Mouse (Mus musculus) ovary, adult 18-20 months (tissue): ENCODE results near the gene Cryz.
"Not testable (repeated sequence)": the region's sequence is repeated elsewhere in the genome, so short reads cannot be mapped to it uniquely, and the experiment has no call there.

Source experiments
- DNase-seq: peaks from one replicate; pipeline ENCODE4 v3.0.0; 2022; ENCODE audit warnings: low spot score, mixed read lengths

Cryz gene

DNA sequence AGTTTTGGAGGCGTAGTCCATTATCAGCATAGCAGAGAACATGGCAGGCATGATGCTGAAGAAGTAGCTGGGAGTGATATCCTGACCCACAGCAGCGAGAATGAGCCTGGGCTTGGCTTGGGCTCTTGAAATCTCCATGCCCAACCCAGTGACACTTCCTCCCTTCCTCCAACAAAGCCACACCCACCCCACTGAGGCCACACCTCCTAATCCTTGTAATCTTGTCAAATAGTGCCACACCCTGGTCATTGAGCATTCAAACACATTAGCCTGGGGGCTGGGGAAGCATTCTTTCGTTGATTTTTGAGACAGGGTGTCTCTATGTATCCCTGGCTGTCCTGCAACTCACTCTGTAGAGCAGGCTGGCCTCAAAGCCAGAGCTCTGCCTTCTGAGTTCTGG lies 15.4 kb downstream of the Cryz start:
- no peak for DNase-seq

DNA sequence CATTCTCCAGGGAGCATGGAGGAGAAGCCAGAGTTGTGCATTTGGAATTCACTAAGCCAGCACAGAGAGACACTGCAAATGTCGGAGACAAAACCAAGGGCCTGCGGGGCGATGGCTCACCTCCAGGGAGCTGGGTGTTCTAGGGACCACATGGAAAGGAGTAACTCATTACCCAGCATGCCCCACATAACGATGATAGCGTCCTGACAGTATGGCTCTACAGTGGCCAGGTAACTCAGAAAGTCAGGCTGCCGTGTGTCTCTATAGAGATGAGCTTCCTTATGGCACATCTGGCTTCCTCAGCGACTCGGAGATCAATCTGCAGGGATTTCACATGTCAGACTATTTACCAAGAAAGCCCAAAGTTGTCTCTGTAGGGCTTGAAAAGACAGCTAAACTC lies 18.3 kb downstream of the Cryz start:
- no peak for DNase-seq

DNA sequence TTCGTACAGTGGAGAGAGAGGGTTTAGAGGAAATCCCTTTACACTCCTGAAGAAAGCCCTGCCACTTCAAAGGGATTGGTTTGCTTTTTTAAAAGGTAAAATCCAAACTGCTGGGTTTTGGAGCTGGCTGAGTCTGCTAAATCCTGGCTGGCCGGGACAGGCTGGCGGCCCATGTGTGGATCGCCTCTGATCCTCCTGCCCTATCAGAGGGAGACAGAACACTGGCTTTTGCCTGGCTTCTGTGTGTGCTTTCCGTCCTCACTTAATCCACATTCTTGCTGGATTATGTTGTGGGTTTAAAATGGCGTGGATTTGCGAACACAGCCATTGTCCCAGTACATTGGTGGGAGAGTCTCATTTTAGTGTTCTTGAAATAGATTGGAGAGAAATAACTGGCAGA lies 18.8 kb downstream of the Cryz start:
- no peak for DNase-seq

DNA sequence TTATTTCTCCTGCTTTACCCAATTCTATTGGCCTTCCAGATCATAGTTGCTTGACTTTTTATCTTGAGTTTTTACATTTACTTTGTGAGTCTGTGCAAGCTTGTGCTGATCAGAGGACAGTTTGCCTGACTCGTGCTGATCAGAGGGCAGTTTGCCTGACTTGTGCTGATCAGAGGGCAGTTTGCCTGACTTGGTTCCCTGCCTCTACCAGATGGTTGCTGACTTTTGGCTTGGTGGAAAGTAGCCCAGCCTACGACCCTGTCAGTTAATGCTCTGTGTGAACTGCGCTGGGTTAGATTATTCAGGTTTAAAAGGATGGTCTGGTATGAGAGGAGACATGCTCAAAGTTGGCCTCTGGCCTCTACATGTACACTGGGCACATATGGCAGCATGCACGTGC lies 19.6 kb downstream of the Cryz start:
- no peak for DNase-seq

DNA sequence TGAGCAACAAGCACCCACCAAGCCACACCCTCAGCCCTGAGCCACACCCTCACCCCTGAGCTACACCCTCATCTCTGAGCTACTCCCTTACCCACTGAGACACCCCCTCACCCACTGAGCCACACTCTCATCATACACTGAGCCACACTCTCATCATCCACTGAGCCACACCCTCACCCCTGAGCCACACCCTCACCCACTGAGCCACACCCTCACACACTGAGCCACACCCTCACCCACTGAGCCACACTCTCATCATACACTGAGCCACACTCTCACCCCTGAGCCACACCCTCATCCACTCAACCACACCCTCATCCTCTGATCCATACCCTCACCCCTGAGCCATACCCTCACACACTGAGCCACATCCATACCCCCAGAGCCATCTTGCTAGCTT lies 31.8 kb downstream of the Cryz start:
- no peak for DNase-seq

DNA sequence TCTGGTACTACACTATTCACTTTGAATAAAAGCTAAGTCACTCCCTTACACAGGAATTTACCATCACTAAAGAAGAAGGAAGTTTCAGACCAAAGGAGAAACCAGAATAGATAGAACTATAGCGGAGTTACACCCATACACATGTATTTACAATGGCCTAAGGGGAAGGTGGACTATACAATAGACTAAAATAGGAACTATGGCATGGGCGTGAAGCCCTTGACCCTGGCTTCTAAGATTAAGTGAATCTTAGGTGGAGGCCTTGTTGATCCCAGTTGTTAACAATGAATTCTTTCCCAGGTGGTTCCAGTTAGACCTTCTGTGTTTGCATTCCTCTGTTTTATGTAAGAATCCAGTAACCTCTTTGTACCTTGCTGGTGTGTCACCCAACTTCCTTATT lies 34.8 kb downstream of the Cryz start:
- DNase-seq: not testable (repeated sequence)

DNA sequence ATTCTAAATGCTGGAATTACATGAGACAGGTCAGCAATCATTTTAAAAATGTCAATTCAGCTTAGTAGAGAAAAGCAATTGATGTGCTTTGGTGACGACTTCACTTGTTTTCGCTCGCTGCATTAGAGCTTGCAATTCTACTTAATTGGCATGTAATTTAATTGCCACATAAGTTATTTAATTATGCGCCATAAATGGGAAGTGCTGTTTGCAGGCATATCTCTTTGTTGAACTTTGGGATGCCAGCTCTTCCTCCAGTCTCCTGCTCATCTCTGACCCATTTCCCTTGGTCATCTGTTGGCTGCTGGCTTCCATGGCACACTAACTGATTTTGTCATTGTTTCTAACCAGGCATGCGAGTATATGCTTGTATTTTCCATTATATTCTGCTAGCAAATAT lies 36.6 kb downstream of the Cryz start:
- no peak for DNase-seq

DNA sequence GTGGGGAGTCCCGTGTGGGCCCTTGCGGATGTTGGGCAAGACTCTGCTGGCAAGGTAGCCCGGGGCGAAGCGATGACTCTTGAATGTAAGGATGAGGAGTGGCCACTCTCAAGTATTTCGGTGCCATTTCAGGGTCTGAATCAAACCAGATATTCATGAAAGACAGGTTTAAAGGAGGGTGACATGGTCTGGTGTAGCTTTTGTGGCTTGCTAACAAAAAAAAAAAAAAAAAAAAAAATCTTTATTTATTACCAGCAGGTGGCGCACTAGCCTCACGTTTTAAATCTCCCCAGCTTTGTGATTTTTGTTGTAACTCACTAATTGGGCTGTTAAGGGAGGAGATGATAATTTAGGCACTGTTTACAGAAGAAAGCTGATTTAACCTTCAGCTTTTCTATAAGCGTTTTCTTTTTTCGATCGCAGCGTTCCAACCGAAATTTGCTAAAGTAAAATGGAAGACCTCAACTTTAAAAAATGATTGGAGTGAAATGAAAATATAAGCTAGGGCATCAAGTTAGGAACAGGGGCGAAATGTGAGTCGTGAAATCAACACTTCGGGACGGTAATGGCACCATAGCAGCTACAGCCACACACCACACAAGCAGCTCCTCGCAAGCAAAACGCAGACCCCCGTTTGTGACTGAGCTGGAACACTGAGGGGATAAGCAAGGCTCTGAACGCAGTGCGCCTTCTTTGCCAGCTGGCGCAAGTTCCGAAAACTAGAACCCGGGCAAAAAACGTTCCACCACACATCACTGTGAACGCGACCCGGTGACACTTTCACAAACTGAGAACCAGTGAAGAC lies 50.3 kb downstream of the Cryz start:
- no peak for DNase-seq

DNA sequence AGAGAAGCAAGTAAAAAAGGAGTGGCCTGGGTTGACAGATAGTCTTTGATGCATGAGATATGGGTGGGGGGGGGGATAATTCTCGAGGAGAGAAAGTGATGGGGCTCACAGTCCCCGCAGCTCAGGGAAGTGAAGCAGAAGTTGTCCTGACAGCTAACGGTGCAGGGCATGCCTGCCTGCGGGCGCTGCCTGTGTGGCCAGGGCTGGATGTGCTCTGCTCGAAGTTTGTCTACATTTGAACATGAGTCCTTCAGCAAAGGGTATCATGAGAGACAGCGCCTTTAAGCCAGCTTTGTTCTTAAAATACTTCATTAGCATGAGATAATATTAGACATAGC lies 50.9 kb downstream of the Cryz start:
- no peak for DNase-seq

DNA sequence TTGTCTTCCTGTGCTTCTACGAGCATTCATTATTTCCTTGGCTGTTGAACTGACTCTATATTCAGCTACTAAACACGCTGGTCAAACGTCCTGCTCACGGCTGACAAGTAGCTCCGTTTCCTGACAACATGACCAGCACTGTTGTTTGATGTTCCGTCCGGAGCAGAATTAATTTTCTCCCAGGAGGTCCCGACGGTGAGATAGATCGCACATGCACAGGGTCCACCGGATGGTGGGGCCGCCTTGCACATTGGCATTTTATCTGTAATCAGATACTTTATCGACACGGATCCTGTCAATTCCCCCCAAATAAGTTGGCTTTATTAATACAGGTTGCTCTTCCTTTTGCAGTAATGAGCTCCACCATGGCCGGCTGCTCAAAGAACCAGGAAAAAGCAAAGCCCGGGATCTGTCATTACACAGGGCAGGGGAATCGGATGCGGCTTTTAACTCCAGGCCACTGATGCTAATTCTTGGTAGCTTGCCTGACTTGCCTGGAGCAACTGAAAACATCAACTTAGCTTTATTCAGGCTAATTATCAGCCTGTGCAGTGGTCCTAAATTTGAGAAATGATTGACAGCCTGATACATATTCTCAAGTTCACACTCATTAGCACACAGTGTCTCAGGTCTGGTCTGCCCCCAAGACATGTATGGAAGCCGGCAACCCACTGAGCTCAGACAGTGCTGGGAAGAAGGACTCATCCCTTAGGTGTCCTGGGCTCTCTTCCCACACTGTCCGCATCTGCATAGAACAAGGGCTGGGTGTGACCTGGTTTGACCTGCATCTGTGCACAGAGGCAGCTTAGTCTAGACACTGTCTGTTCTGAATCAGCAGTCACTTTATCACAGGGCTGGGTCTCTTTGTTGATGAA lies 53.1 kb downstream of the Cryz start:
- no peak for DNase-seq

DNA sequence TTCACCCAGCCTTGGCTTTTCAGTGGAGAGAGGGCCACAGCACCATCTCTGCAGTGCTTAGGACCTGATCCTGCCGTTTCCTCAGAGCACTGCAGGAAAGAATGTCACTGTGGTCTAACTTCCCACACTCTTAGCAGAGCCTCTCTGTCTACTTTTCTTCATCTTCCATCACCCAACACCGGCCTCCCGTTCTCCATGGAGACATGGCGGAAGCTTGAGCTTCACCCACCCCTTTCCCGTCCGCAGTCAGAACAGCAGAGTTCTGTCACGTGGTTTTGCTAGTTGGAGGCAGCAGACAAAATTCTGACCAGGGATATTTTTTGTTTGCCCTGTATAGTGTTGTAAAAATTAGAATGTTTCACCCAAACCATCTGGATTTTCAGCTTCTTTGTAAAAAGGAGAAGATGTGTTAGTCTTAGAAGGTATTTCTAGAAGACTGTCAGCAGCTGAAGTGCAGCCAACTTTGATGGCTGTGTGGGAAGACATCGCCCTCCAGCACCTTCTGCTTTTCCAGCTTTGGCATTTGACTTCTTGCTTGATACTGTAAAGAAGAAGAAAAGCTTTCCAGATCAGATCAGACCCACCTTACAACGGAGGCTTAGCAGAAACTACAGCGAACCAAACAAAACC lies 54.8 kb downstream of the Cryz start:
- no peak for DNase-seq

DNA sequence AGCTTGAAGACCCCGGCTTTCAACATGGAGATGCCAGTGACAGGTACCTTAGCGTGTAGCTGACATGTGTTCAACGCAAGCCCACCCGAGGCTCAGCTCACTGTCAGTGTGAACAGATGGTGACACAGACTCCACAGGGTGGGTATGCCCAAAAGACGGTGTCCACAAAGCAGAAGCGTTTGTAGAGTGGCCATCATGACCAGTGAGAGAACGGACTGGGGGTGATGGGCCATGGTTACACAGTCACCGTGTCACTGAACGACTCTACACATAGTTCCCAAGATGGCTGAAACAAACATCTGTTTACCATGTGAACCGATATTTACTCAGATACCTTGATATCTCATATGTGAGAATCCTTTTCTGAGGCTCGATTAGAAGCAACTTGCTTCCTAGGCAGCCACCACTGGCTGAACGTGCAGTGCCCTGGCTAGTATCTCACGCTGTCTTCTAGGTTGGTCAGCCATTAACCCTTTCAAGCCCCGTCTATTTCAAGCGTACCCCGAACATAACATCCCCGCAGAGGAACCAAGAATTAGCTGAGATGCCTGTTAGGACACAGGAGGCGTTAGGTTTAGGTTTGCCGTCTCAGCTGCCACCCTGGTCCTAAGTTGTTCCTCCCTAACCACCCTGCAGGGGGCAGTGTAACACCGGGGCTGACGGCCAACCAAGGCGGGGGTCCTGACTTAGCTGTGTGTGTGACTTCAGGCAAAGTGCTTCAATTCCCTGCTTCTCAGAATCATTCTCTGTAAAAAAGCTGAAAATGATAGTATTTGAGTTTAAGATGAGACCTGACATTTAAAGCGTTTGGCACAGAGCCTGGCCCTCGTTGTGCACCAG lies 56.3 kb downstream of the Cryz start:
- no peak for DNase-seq

DNA sequence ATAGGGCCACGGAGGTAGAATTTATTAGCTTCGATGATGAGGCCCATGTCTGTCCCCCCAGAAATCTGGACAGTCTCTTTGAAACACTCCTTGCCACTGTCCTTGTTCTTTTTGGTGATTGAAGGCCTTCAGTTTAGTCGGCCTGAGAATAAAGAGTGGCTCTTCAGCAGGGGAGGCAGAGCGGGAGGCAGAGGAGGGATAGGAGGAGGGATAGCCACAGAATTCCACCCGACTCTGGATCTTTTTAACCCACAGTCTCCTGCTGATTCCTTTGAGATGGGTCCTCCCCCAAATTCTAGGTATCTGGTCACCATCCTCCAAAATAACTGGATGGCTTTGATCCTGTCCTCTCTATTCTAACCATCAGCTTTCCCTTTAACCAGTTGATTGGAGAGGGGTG lies 56.9 kb downstream of the Cryz start:
- no peak for DNase-seq

DNA sequence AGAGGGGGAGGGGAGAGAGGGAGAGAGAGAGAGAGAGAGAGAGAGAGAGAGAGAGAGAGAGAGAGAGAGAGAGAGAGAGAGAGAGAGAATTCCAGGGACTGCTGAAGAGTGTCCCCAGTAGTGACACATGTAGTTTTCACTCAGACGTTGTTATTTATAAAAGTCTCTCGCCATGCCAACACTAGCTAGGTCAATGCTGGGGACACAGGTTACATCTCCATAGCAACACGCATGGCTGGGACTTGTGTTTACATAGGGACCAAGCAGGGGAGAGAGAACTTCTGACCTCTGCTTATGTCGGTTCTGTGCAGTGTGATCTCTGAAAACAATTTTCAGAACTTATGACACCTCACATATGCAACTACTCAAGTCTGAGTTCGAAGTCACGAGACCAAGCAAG lies 57.8 kb downstream of the Cryz start:
- no peak for DNase-seq

DNA sequence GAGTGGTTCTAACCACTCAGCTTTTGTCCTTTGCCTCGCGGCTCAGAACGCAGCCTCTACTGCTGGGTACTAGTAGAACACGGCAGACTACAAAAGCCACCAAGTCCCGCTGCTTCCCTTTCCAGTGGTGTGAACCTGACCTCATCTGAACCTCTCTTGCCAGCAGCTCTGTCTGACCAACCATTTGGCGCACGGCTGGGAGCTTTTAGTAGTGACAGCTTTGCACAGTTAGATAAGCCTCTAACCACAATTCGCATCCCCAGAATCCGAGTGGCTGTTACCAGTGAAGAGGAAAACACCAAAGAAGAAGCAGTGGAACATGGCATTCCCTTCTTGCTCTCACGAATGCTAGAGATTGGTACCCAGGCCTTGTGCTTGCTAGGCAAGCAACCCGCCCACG lies 58.4 kb downstream of the Cryz start:
- no peak for DNase-seq

DNA sequence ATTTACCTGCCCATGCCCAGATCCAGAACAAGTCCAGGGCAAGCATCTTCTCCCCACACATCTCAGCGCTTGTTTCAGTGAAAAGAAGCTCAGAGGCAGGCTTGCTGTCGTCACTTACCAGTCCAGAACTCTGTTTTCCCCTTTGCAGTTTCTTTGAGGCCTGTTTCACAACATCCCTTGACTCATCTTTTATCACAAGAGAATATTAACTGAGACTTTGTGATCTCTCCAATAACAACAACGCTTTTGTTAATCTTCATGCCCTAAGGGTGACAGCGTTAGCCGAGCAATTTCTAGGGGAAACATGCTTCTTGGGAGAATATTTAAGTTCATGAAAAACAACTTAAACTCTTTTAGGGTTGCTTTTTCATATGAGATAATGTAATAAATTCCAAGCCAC lies 59.2 kb downstream of the Cryz start:
- no peak for DNase-seq

DNA sequence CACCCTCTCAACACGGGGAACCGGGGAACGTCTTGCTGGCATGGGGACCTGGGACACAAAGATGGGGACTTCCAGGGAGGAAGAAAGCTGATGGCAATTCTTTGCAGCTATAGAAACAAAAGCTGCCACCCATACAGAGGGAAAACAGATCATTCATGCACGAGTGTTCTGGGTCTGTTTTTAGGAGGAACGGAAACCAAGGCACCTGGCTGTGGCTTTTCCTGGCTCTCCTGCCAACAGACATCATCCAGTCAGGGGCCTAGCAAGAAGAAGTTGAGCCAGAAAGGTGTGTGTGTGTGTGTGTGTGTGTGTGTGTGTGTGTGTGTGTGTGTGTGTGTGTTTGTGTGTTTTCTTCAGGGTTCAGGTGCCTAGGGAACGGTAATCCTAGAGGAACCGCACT lies 67.0 kb downstream of the Cryz start, which contains the start of gene Erich3:
TSS of gene Erich3 (plus strand) at position 315 of the 400 bp plus-strand sequence.
- no peak for DNase-seq

DNA sequence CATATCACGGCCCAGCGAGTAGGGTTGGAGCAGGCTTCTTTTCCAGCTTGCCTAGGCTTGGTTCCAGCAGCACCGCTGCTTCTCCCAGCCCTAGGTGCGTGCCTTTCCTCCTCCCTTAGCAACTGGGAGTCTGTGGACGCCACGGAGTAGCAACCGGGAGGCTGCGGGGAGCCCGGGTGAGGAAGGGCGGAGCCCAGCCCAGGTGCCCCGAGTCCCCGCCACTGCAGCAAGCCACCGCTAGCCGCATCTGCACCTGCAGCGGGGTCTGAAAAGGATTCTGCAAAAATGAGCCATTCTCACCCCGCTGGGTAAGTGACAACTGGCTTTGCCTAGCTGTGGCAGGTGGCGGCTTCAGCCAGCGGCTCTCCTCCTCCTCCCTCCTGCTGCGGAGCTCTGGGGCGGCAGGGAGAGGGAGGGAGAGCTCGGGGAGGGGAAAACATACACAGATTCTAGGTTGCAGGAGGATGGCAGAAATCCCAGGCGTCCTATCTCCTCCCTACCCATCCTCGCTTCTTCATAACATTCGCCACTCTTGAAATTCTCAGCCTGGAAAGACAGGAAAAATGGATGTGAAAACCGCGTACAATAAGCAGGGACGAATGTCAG lies 67.6 kb downstream of the Cryz start:
- peak; percentile 9 for DNase-seq

DNA sequence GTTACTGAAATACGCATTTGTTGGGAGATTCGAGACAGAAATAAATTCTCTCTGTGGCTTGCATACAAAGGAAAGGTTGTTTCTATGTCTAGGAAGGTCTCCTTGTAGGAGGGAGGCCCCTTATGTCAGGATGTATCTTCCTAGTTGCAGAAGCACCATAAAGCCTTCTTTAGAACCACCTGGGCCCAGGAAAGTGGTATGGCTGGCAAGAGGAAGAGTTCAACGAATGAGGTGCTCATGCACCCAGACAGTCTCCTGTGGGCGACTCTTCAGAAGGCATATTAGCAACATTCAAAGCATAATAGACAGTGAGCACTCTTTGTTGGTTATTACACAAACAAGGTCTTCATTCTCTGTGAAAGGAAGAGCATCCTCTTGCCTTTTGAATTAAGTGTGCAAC lies 68.1 kb downstream of the Cryz start:
- DNase-seq: no peak

DNA sequence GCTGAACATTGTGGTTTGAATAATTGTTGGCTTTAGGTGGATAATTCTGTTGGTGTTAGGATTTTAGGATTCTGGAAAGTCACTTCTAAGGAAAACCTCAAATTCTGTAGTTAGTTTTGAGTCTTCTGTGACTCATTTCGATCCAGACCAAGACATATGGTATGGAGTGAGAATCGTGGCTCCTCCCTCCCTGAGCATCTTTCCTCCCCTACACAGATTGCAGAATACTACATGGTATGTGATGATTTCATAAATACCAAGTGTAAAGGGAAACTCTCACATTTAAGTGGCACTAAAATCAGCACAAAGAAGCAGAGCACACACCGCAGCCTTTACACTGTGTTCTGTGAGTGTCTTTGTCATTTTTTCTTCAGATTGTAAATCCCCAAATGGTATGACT lies 72.0 kb downstream of the Cryz start:
- DNase-seq: no peak

DNA sequence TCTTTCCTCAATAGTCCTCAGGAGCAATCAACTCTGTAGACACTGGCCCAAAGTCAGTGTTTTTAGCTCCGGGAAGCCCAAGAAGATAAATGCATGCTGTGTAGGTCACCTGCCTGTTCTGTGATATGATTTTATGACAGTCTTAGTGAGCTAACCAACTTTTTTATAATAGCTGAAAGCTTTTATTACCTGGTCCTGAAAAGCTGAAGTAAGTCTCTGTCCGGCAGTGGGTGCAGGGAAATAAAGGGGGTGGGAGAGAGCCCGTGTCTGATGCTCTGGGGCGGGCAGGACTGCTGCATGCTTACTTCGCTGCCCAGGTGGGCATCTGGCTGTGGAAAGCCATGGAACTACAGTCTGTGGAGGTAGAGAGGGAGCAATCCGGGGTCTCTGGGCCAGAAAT lies 74.1 kb downstream of the Cryz start:
- no peak for DNase-seq

DNA sequence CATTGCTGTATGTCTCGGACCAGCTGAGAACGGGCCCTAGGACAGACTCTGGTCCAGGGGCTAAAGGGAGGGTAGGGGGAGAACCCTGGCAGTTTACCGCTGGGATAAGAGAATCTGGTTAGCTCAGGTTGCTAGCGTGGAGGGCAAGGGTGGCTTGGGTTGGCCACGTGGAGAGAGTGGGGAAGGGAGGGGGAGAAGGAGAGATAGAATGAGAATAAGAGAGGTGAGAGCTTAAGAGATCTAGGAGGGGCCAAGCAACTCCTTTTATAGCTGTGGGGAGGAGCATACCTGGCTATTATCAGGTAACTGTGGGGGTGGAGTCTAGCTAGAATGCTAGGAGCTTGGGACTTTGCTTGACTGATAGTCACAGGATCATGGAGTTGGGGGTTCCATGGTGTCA lies 74.5 kb downstream of the Cryz start:
- no peak for DNase-seq
